Mouse (Mus musculus) B cell, adult 67 days (primary cell): ENCODE results near the gene Morc2a. TPM values are rescaled to one million over a fixed set of nuclear protein-coding genes. Genes with fewer than 3 reads are reported as not detected.

ENCODE experiments used
- total RNA-seq, 2 experiments: library from RNA; stranded (reverse); gene quantifications; 4 replicates each; pipeline ENCODE4 v1.2.4; 2023

Morc2a gene
- 10 to 100 TPM; 67.6 to 68.5 TPM for total RNA-seq

DNA sequence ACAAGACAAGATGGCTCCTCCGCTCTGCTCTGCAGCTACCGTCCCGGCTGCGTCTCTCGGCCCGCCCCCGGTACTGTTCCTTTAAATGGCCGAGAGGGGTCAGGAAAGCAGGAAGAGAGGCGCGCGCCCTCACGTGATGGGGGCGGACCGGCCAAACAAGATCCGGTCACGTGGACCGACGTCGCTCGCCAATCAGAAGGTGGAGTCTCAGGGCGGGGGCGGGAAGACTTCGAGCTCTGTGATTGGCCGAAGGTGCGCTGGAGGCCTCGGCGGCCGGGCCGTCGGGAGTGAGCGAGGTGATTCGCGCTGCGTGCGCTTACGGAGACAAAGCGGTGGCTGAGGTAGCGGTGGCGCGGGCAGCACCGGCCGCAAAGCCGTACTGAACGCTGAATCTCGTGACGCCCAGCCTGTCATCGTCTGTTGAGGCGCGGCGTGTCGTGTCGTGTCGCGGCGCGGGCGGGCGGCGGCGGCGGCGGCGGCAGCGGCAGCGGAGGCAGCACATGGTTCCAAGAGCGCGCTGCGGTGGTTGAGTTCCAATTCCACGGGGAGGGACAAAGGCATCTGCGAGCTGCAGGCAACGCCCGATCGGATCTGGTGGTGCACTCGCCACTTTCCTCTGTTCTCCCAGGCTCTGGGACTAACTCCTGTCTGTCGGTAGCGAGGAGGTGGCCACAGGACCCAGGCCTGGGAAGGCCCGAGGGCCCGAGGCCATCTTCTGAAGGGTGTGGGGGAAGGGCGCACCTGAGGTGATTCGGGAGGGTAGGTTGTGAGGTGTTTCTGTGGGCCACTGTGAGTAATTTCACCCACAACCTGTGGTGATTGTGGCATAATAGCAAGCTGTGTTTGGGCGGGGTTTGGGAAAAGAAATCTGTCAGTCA is at the start of gene Morc2a:
Gene Morc2a, plus strand, starts transcription at position 228 of the 878 bp plus-strand sequence.

Other genes with a start within 250 kb of the Morc2a start
- 10 to 100 TPM; 91.0 to 96.6 TPM for gene Limk2, start 240.0 kb upstream of the Morc2a start, total RNA-seq
- 10 to 100 TPM; 17.1 to 17.6 TPM for gene Rnf185, start 196.8 kb upstream of the Morc2a start, total RNA-seq
- gene Pla2g3, start 160.9 kb upstream of the Morc2a start, total RNA-seq = under 1 TPM in 1 of 2 experiments, not detected in 1; 0.21 TPM
- gene Inpp5j, start 144.4 kb upstream of the Morc2a start, total RNA-seq = not detected
- 1 to 10 TPM in 1 of 2 experiments, not detected in 1; 1.2 TPM for gene Selenom, start 134.5 kb upstream of the Morc2a start, total RNA-seq
- gene Smtn, start 108.6 kb upstream of the Morc2a start, total RNA-seq = 1 to 10 TPM; 3.0 to 4.7 TPM
- not detected for gene Osbp2, start 214.7 kb downstream of the Morc2a start, total RNA-seq
- 1 to 10 TPM in 1 of 2 experiments, under 1 TPM in 1; 0.46 to 1.2 TPM for gene 4921536K21Rik, start 245.9 kb downstream of the Morc2a start, total RNA-seq
- gene Dusp18, start 246.0 kb downstream of the Morc2a start, total RNA-seq = 10 to 100 TPM in 1 of 2 experiments, 1 to 10 TPM in 1; 6.8 to 11.7 TPM